9 mouse cellular contexts compared by ENCODE assay signal in the genomic region with DNA sequence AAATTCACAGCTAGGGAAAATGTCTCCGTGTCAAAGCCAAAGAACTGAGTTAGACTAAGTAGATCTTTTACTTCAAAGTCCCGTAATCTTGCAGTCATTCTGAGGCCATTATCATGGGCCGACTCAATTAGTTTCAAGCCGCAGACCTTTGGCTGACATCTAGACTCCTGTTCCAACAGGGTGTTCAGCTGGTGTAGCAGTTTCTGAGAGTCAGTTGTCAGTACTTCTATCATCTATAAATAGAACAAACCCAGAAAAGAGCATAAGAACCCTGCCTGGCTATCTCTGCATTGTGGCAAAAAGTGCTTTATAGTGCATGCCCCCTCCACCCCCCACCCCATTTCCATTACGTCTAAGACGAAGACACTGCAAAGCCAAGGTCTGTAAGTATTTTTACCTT. TPM values are rescaled to one million over a fixed set of nuclear protein-coding genes. Genes with fewer than 3 reads are reported as not detected.
DNase-seq lines count a peak whose midpoint lies in the region; ATAC-seq and TF ChIP-seq lines count a peak whose summit lies in the region.
"Had no signal": no experiment of that assay in that cellular context is flagged by ENCODE, and none has a peak within 500 bp of the region (broad histone marks: within the 10 kb centered on the region; RNA-seq: fewer than 3 reads in every experiment).

No protein-coding gene starts in this region.

- DNase-seq in kidney, adult 2 months, result peak; percentile 9
- DNase-seq in kidney, adult 11 months, result no peak
- DNase-seq in ES-E14 (ENCODE audit: low read depth, low spot score), result no peak
- no peak for DNase-seq in embryo, embryonic 10.5 days (ENCODE audit: low spot score)
- no peak for DNase-seq in urinary bladder, adult 2 months (ENCODE audit: low spot score)
- DNase-seq in layer of hippocampus, adult 8-10 months (ENCODE audit: low spot score in 2 of 2), result no peak
- DNase-seq: cerebellum, adult 9-11 months had no signal

- 0 out of 2 replicates have a peak overlapping the region, but pooled peaks have one; percentile 11 for H3K4me3 ChIP-seq in kidney, adult 2 months (ENCODE audit: insufficient read depth, low read depth, low read length)
- H3K4me3 ChIP-seq in ES-E14 (ENCODE audit: insufficient read depth in 1 of 2, low read depth in 1 of 2, low read length in 2 of 2, poor library complexity in 1 of 2, severe bottlenecking in 1 of 2), result peak overlapping the region; percentile 83 to 86
- H3K4me3 ChIP-seq in heart, embryonic 12.5 days, result peak overlapping the region; percentile 90
- H3K4me3 ChIP-seq in liver, embryonic 15.5 days (replicated peaks), result peak overlapping the region; percentile 76; the same call in 1 of the 2 replicates

- H3K36me3 ChIP-seq in kidney, adult 2 months (ENCODE audit: control insufficient read depth, insufficient read depth, low read length), result no peaks in the 10 kb centered on the region; the same call in none of the 2 replicates
- peaks cover 11% of the 10 kb centered on the region for H3K36me3 ChIP-seq in ES-E14 (ENCODE audit: control insufficient read depth, insufficient read depth, low read length, poor library complexity, severe bottlenecking)
- peaks cover 15% of the 10 kb centered on the region for H3K36me3 ChIP-seq in heart, embryonic 12.5 days
- peaks cover 17% of the 10 kb centered on the region for H3K36me3 ChIP-seq in liver, embryonic 15.5 days (replicated peaks)

- ATAC-seq in heart, embryonic 12.5 days (ENCODE audit: insufficient number of reproducible peaks, low FRiP score), result no peak
- no peak for ATAC-seq in liver, embryonic 15.5 days (ENCODE audit: insufficient read depth)

- in situ Hi-C loops in ES-E14 (cut with MboI; ENCODE audit: low sequenced_read_pairs in 2 of 2, unreplicated experiment in 2 of 2), result no loop called here

- peak overlapping the region; percentile 77 for H3K4me2 ChIP-seq in heart, embryonic 12.5 days
- H3K4me2 ChIP-seq in liver, embryonic 15.5 days, result peak overlapping the region; percentile 84

- H3K27me3 ChIP-seq in kidney, adult 2 months (replicated peaks; ENCODE audit: control insufficient read depth, insufficient read depth, low read length), result no peaks in the 10 kb centered on the region
- H3K27me3 ChIP-seq in heart, embryonic 12.5 days (replicated peaks), result no peaks in the 10 kb centered on the region
- H3K27me3 ChIP-seq in liver, embryonic 15.5 days, result no peaks in the 10 kb centered on the region

- H3K9ac ChIP-seq in ES-E14 (ENCODE audit: insufficient read depth, low read depth, low read length, poor library complexity, severe bottlenecking), result peak overlapping the region; percentile 91; the same call in 1 of the 2 replicates
- H3K9ac ChIP-seq in heart, embryonic 12.5 days, result no peak overlapping the region
- no peak overlapping the region for H3K9ac ChIP-seq in liver, embryonic 15.5 days

- no peaks in the 10 kb centered on the region for H3K9me3 ChIP-seq in ES-E14 (ENCODE audit: control insufficient read depth, insufficient read depth, low read depth, low read length)
- H3K9me3 ChIP-seq in heart, embryonic 12.5 days (replicated peaks), result no peaks in the 10 kb centered on the region
- no peaks in the 10 kb centered on the region for H3K9me3 ChIP-seq in liver, embryonic 15.5 days (replicated peaks)

- no peak for TF ChIP-seq CTCF in kidney, adult 2 months (conservative IDR thresholded peaks at IDR 0.05; ENCODE audit: insufficient read depth, insufficient read length, low read depth, low read length)

- no peaks in the 10 kb centered on the region for H3K4me1 ChIP-seq in kidney, adult 2 months (ENCODE audit: control insufficient read depth, insufficient read depth, low read length)
- peaks cover 4 to 6% of the 10 kb centered on the region in 2 experiments; a peak in 2 of 4 replicates for H3K4me1 ChIP-seq in ES-E14 (ENCODE audit: control insufficient read depth in 2 of 2, insufficient read depth in 2 of 2, low read length in 2 of 2, poor library complexity in 1 of 2)
- H3K4me1 ChIP-seq in heart, embryonic 12.5 days (replicated peaks), result peaks cover 12% of the 10 kb centered on the region
- peaks cover 14% of the 10 kb centered on the region for H3K4me1 ChIP-seq in liver, embryonic 15.5 days (replicated peaks)

- TF ChIP-seq POLR2A in kidney, adult 2 months (IDR thresholded peaks at IDR 0.05; ENCODE audit: low read depth, low read length), result no peak

- no peak overlapping the region for H3K27ac ChIP-seq in kidney, adult 2 months (ENCODE audit: insufficient read depth, low read depth, low read length)
- no peak overlapping the region for H3K27ac ChIP-seq in ES-E14 (ENCODE audit: insufficient read depth, low read depth, low read length, poor library complexity, severe bottlenecking)
- H3K27ac ChIP-seq in heart, embryonic 12.5 days (ENCODE audit: poor library complexity, severe bottlenecking), result peak overlapping the region; percentile 85
- no peak overlapping the region for H3K27ac ChIP-seq in liver, embryonic 15.5 days (replicated peaks)

- WGBS in kidney, adult 2 months, result 38% methylated on average over 6 of the region's 6 CpGs
- 32% methylated on average over 6 of the region's 6 CpGs for WGBS in heart, embryonic 12.5 days
- WGBS in liver, embryonic 15.5 days (ENCODE audit: insufficient replicate concordance), result 65% methylated on average over 6 of the region's 6 CpGs

TF ChIP-seq in ES-E14, 5 proteins besides CTCF, POLR2A, EP300 and RAD21:
- TF ChIP-seq HCFC1 (IDR thresholded peaks at IDR 0.05; ENCODE audit: borderline replicate concordance, insufficient read depth, low read length), result no peak
- TF ChIP-seq ZC3H11A (IDR thresholded peaks at IDR 0.05; ENCODE audit: borderline replicate concordance, low read depth, low read length), result no peak
- TF ChIP-seq CHD2 (IDR thresholded peaks at IDR 0.05; ENCODE audit: low read depth, low read length), result no peak
- no peak for TF ChIP-seq ZNF384 (IDR thresholded peaks at IDR 0.05; ENCODE audit: low read depth, low read length)
- TF ChIP-seq MAFK (IDR thresholded peaks at IDR 0.05; ENCODE audit: insufficient read depth, low read depth, low read length), result no peak

RNA-seq across cellular contexts. Expression of a gene that starts 1.3 kb away (rescaled TPM):
- polyA plus RNA-seq in kidney, adult 2 months (2012; rRNA removed), result 24.6 and 29.1 TPM in 2 replicates
- 202 and 252 TPM in 2 replicates for total RNA-seq in ES-E14 (2012; rRNA removed)
- 148 and 154 TPM in 2 replicates for polyA plus RNA-seq in heart, embryonic 12.5 days (2016; fragmentation: Nextera tagmentation; extraction: Ambion mirVana)
- 17.7 and 17.9 TPM in 2 replicates for polyA plus RNA-seq in liver, embryonic 15.5 days (2015; fragmentation: Nextera tagmentation; extraction: Ambion mirVana)
- 53.0 and 66.9 TPM in 2 replicates for polyA plus RNA-seq in urinary bladder, adult 2 months (2012; rRNA removed)
- 10 to 100 TPM; 64.8 to 75.7 (median 68.7) TPM for total RNA-seq in layer of hippocampus, adult 8-10 months (2022)

RNA-seq across cellular contexts. Expression of a gene that starts 20.4 kb away (rescaled TPM):
- 7.5 and 9.7 TPM in 2 replicates for polyA plus RNA-seq in kidney, adult 2 months (2012; rRNA removed)
- total RNA-seq in ES-E14 (2012; rRNA removed), result 124 and 133 TPM in 2 replicates
- 113 and 125 TPM in 2 replicates for polyA plus RNA-seq in heart, embryonic 12.5 days (2016; fragmentation: Nextera tagmentation; extraction: Ambion mirVana)
- polyA plus RNA-seq in liver, embryonic 15.5 days (2015; fragmentation: Nextera tagmentation; extraction: Ambion mirVana), result 75.4 and 79.3 TPM in 2 replicates
- polyA plus RNA-seq in urinary bladder, adult 2 months (2012; rRNA removed), result 23.5 and 24.1 TPM in 2 replicates
- 10 to 100 TPM; 16.7 to 21.6 (median 18.3) TPM for total RNA-seq in layer of hippocampus, adult 8-10 months (2022)

RNA-seq across cellular contexts. Expression of a gene that starts 20.6 kb away (rescaled TPM):
- 0.31 and 0.35 TPM in 2 replicates for polyA plus RNA-seq in kidney, adult 2 months (2012; rRNA removed)
- total RNA-seq in ES-E14 (2012; rRNA removed), result 108 TPM in 2 replicates
- polyA plus RNA-seq in heart, embryonic 12.5 days (2016; fragmentation: Nextera tagmentation; extraction: Ambion mirVana), result 56.7 and 61.9 TPM in 2 replicates
- 48.7 and 55.6 TPM in 2 replicates for polyA plus RNA-seq in liver, embryonic 15.5 days (2015; fragmentation: Nextera tagmentation; extraction: Ambion mirVana)
- 0.99 and 1.2 TPM in 2 replicates for polyA plus RNA-seq in urinary bladder, adult 2 months (2012; rRNA removed)
- under 1 TPM in 3 of 4 experiments, not detected in 1; 0.37 to 0.57 (median 0.45) TPM for total RNA-seq in layer of hippocampus, adult 8-10 months (2022)

RNA-seq across cellular contexts. Expression of a gene that starts 58.8 kb away (rescaled TPM):
- 51.7 and 57.2 TPM in 2 replicates for polyA plus RNA-seq in kidney, adult 2 months (2012; rRNA removed)
- 81.1 and 86.3 TPM in 2 replicates for total RNA-seq in ES-E14 (2012; rRNA removed)
- 113 TPM in 2 replicates for polyA plus RNA-seq in heart, embryonic 12.5 days (2016; fragmentation: Nextera tagmentation; extraction: Ambion mirVana)
- polyA plus RNA-seq in liver, embryonic 15.5 days (2015; fragmentation: Nextera tagmentation; extraction: Ambion mirVana), result 51.1 and 54.3 TPM in 2 replicates
- 93.8 and 101 TPM in 2 replicates for polyA plus RNA-seq in urinary bladder, adult 2 months (2012; rRNA removed)
- total RNA-seq in layer of hippocampus, adult 8-10 months (2022), result 100 to 1,000 TPM; 120 to 127 (median 125) TPM

Comparison
In these comparisons a context has a peak if more than half of its experiments do, and no peak if none do; other contexts are left out.
1. H3K4me3 ChIP-seq: peak in every context shown above with its lines; median percentile 90 in heart, embryonic 12.5 days; 84 in ES-E14; 76 in liver, embryonic 15.5 days; 11 in kidney, adult 2 months.
2. RNA of a gene that starts 20.6 kb away (polyA plus RNA-seq): 56.7 to 61.9 TPM in heart, embryonic 12.5 days and 48.7 to 55.6 TPM in liver, embryonic 15.5 days; 0.99 to 1.2 TPM in urinary bladder, adult 2 months and 0.31 to 0.35 TPM in kidney, adult 2 months; every median in the first group is over 10 times any median in the second.